Mouse (Mus musculus): ENCODE results near the gene Lrrc4b. TPM values are rescaled to one million over a fixed set of nuclear protein-coding genes. Genes with fewer than 3 reads are reported as not detected.

The Lrrc4b gene
- total and polyA plus RNA-seq, 2 experiments from 2014 or later: 2.8 to 89.5 TPM

DNA sequence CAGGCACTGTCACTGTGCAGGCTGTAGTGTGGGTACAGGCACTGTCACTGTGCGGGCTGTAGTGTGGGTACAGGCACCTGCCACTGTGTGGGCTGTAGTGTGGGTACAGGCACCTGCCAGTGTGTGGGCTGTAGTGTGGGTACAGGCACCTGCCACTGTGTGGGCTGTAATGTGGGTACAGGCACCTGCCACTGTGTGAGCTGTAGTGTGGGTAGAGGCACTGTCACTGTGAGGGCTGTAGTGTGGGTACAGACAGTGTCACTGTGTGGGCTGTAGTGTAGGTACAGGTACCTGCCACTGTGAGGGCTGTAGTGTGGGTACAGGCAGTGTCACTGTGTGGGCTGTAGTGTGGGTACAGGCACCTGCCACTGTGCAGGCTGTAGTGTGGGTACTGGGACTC lies 55.3 kb downstream of the Lrrc4b start:
- H3K4me2 ChIP-seq (ENCODE audit: low read depth, low read length): no peak overlapping the region
- H3K27me3 ChIP-seq (ENCODE audit: control insufficient read depth, insufficient read depth, low read length): no peaks in the 10 kb centered on the region
- H3K4me1 ChIP-seq (ENCODE audit: control insufficient read depth, insufficient read depth): peaks cover 12% of the 10 kb centered on the region
- H3K9me3 ChIP-seq (replicated peaks; ENCODE audit: control insufficient read depth, low read length): no peaks in the 10 kb centered on the region
- H3K9ac ChIP-seq (replicated peaks; ENCODE audit: low read depth, low read length): no peak overlapping the region
- TF ChIP-seq CTCF (IDR thresholded peaks at IDR 0.05; ENCODE audit: low read depth) (no peak), EP300 (IDR thresholded peaks at IDR 0.05; ENCODE audit: low read depth) (no peak)
- H3K36me3 ChIP-seq (replicated peaks; ENCODE audit: control insufficient read depth, insufficient read depth, low read length): no peaks in the 10 kb centered on the region
- 68% methylated on average over 1 of the region's 1 CpGs for WGBS
- no peak overlapping the region for H3K4me3 ChIP-seq (ENCODE audit: low read depth, low read length)
- ATAC-seq (ENCODE audit: insufficient read depth, low read depth) (no peak), DNase-seq (ENCODE audit: low spot score) (no peak)
- peak overlapping the region; percentile 8; the same call in 1 of the 2 replicates for H3K27ac ChIP-seq (ENCODE audit: low read depth)

DNA sequence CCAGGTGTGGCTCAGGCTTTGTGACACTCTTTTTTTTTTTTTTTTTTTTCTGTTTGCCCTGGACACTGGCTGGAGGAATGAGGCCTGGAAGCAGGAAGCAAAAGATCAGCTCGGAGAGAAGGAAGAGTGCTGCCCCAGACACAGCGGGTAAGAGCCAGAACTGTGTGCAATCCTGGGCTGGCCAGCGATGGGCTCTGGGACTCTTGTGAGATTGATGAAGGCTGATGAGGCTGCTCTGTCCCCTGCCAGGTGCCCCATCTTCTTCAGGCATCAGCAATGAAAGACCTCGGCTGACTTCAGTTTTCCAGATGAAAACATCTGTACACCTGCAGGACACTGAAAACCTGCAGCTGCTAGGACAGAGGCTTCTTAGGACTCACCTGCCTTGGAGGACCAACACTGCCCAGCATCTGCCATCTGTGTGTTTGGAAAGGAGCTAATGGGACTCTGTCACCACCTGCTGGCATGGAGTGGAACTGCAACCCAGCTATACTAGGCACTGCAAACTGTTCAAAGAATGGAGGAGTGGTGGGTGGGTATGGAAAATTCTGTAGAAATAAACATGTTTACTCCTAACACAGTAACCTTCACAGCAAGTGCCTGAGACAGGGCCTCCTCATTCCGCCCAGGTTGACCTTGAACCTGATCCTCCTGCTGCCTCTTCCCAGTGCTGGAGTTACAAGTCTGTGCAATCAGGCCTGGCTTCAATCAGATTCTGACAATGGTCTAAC lies 56.2 kb downstream of the Lrrc4b start:
- TF ChIP-seq EP300 (IDR thresholded peaks at IDR 0.05; ENCODE audit: low read depth): no peak
- TF ChIP-seq CTCF (IDR thresholded peaks at IDR 0.05; ENCODE audit: low read depth): peak; percentile 97
- Histone ChIP-seq H3K9ac (replicated peaks; ENCODE audit: low read depth, low read length) (no peak overlapping the region), H3K27ac (ENCODE audit: low read depth) (0 out of 2 replicates have a peak overlapping the region, but pooled peaks have one; percentile 8), H3K9me3 (replicated peaks; ENCODE audit: control insufficient read depth, low read length) (no peaks in the 10 kb centered on the region), H3K36me3 (replicated peaks; ENCODE audit: control insufficient read depth, insufficient read depth, low read length) (no peaks in the 10 kb centered on the region; the same call in 1 of the 2 replicates), H3K4me2 (ENCODE audit: low read depth, low read length) (no peak overlapping the region), H3K4me1 (ENCODE audit: control insufficient read depth, insufficient read depth) (peaks cover 12% of the 10 kb centered on the region), H3K27me3 (ENCODE audit: control insufficient read depth, insufficient read depth, low read length) (no peaks in the 10 kb centered on the region), H3K4me3 (ENCODE audit: low read depth, low read length) (no peak overlapping the region)
- ATAC-seq (ENCODE audit: insufficient read depth, low read depth): peak; percentile 45; the same call in 1 of the 2 replicates
- DNase-seq (ENCODE audit: low spot score): peak; percentile 62
- WGBS: 22% methylated on average over 5 of the region's 5 CpGs

DNA sequence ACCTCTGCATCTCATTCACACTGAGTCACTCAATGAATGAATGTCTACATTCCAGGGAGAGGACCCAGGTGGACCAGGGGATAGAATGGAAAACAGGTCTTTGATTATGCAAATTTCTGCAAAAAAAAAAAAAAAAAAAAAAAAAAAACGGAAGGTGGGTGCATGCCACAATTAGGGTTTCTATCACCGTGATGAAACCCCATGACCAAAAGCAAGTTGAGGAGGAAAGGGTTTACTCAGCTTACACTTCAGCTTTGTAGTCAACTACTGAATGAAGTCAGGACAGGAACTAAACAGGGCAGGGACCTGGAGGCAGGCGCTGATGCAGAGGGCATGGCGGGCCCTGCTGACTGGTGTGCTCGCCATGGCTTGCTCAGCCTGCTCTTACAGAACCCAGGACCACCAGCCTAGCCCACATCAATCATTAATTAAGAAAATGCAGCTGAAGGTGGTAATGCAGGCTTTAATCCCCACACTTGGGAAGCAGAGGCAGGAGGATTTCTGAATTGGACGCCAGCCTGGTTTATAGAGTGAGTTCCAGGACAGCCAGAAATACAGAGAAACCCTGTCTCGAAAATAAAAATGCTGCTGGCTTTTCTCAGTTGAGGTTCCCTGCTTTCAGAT lies 56.9 kb downstream of the Lrrc4b start:
- peak overlapping the region; percentile 22; the same call in 1 of the 2 replicates for H3K27ac ChIP-seq (ENCODE audit: low read depth)
- WGBS: 53% methylated on average over 7 of the region's 7 CpGs
- no peak overlapping the region for H3K9ac ChIP-seq (replicated peaks; ENCODE audit: low read depth, low read length)
- no peak overlapping the region for H3K4me2 ChIP-seq (ENCODE audit: low read depth, low read length)
- no peaks in the 10 kb centered on the region for H3K27me3 ChIP-seq (ENCODE audit: control insufficient read depth, insufficient read depth, low read length)
- H3K36me3 ChIP-seq (replicated peaks; ENCODE audit: control insufficient read depth, insufficient read depth, low read length): peaks cover 5% of the 10 kb centered on the region
- no peak for ATAC-seq (ENCODE audit: insufficient read depth, low read depth)
- peaks cover 12% of the 10 kb centered on the region for H3K4me1 ChIP-seq (ENCODE audit: control insufficient read depth, insufficient read depth)
- no peak overlapping the region for H3K4me3 ChIP-seq (ENCODE audit: low read depth, low read length)
- TF ChIP-seq CTCF (IDR thresholded peaks at IDR 0.05; ENCODE audit: low read depth) (no peak), EP300 (IDR thresholded peaks at IDR 0.05; ENCODE audit: low read depth) (no peak)
- DNase-seq (ENCODE audit: low spot score): no peak
- H3K9me3 ChIP-seq (replicated peaks; ENCODE audit: control insufficient read depth, low read length): no peaks in the 10 kb centered on the region

DNA sequence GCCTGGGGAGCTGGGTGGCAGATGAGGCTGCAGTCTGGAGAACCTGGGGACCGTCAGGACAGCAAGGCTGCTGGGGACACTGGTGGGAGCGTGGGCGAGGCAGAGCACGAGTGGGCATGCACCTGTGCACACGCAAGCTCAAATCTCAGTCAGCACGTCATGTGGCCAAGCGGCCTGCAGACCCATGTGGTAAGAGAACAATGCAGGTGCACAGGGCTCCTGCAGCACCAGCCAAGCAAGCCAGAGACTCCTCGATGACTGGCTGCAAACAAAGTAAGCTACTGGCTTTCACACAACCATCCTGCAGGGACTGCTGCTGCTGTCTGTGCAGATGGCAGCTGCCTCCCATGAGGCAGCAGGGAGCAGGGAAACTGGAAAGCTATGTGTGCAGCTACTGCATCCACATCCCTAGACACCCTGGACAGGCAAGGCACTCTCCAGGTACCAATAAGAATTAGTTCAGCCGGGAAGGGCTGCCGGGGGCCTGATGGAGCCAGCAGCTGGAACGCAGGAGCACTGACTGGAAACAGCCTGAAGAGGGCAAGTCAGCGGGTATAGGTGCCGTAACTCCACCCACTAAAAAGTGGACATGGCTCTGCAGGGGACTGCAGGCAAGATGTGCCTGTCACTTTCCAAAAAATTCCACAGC lies 58.2 kb downstream of the Lrrc4b start:
- Histone ChIP-seq H3K27me3 (ENCODE audit: control insufficient read depth, insufficient read depth, low read length) (no peaks in the 10 kb centered on the region), H3K9me3 (replicated peaks; ENCODE audit: control insufficient read depth, low read length) (no peaks in the 10 kb centered on the region), H3K4me2 (ENCODE audit: low read depth, low read length) (no peak overlapping the region), H3K36me3 (replicated peaks; ENCODE audit: control insufficient read depth, insufficient read depth, low read length) (peaks cover 17% of the 10 kb centered on the region), H3K9ac (replicated peaks; ENCODE audit: low read depth, low read length) (no peak overlapping the region), H3K4me3 (ENCODE audit: low read depth, low read length) (no peak overlapping the region), H3K27ac (ENCODE audit: low read depth) (no peak overlapping the region), H3K4me1 (ENCODE audit: control insufficient read depth, insufficient read depth) (peaks cover 12% of the 10 kb centered on the region)
- 48% methylated on average over 13 of the region's 13 CpGs for WGBS
- TF ChIP-seq EP300 (IDR thresholded peaks at IDR 0.05; ENCODE audit: low read depth): no peak
- no peak for TF ChIP-seq CTCF (IDR thresholded peaks at IDR 0.05; ENCODE audit: low read depth)
- ATAC-seq (ENCODE audit: insufficient read depth, low read depth): 0 out of 2 replicates have a peak, but pooled peaks have one; percentile 9
- DNase-seq (ENCODE audit: low spot score): no peak

DNA sequence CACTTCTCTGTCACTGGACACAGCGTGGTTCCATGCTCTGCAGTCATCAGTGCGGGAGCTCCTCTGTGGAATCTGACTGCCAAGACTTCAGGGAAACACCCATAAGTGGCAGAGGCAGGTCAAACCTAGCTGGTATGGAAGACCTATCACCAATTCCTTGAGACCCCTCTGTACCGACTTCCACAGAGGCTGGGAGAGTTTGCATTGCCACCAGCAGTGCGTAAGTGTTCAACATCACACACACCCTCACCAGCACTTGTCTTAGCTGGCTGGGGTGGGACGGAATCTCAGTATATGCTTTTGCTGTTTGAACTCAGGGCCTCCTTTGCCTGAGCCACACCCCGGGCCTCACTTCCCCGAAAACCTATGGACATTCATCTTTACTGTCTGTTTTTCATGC lies 59.1 kb downstream of the Lrrc4b start:
- no peaks in the 10 kb centered on the region for H3K9me3 ChIP-seq (replicated peaks; ENCODE audit: control insufficient read depth, low read length)
- H3K9ac ChIP-seq (replicated peaks; ENCODE audit: low read depth, low read length): no peak overlapping the region
- H3K27me3 ChIP-seq (ENCODE audit: control insufficient read depth, insufficient read depth, low read length): no peaks in the 10 kb centered on the region
- H3K4me3 ChIP-seq (ENCODE audit: low read depth, low read length): no peak overlapping the region
- H3K4me2 ChIP-seq (ENCODE audit: low read depth, low read length): no peak overlapping the region
- 80% methylated on average over 7 of the region's 7 CpGs for WGBS
- H3K36me3 ChIP-seq (replicated peaks; ENCODE audit: control insufficient read depth, insufficient read depth, low read length): peaks cover 26% of the 10 kb centered on the region
- TF ChIP-seq CTCF (IDR thresholded peaks at IDR 0.05; ENCODE audit: low read depth) (no peak), EP300 (IDR thresholded peaks at IDR 0.05; ENCODE audit: low read depth) (no peak)
- no peak for ATAC-seq (ENCODE audit: insufficient read depth, low read depth)
- H3K4me1 ChIP-seq (ENCODE audit: control insufficient read depth, insufficient read depth): 0 out of 2 replicates have a peak, but pooled peaks cover 4% of the 10 kb centered on the region
- no peak for DNase-seq (ENCODE audit: low spot score)
- no peak overlapping the region for H3K27ac ChIP-seq (ENCODE audit: low read depth)
